Mouse (Mus musculus) CD4-positive, CD25-positive, alpha-beta regulatory T cell, adult 2 months (primary cell): ENCODE results near the gene Slc29a2.

Source experiments
- DNase-seq: peaks from one replicate; pipeline ENCODE4 v3.0.0-alpha.2; 2012; ENCODE audit warnings: low read depth, low spot score

Gene Slc29a2

DNA sequence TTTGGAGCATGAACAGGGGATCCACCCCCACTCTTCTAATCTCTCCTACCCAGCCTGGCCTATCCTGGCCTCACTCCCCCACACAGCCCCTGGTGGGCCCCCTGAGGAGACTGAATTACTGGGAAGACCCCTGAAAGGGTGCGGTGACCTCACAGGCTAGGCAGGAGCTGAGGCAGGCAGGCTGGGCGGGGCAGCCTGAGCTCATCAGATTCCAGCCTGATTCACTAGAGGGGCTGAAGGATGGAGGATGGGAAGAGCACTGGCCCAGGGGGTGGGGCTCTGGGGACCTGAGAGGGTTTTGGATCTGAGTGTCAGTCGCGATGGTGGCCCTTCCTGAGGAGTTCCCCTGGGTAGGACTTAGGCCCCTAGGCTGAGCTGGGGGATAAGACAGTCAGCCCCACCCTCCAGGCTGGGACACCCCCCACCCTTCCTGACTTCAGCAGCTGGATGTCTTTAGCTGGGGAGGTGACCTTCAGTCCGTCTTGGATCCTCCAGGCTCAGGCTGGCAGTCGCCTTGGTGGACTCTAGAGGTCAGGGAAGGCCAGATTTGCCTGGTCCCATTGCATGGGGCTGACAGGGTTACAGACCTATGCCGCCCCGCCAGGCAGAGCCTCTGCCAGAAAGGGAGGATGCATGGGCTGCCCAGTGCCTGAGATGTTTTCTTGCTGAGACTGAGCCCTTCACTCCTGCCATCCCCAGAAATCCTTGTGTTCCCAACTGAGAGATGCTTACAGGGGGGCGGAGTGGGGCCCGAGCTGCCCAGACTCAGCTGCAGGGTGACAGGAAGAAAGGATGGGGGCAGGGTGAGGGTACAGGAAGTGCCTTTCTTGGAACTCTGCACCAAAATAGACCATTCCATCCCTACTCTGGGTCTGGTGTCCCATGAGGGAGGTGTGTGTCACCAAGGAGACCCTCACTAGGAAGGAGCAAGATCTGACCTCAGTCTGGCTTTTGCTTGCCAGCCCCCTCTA, 35.4 kb downstream of the Slc29a2 start:
- DNase-seq: peak; percentile 41

DNA sequence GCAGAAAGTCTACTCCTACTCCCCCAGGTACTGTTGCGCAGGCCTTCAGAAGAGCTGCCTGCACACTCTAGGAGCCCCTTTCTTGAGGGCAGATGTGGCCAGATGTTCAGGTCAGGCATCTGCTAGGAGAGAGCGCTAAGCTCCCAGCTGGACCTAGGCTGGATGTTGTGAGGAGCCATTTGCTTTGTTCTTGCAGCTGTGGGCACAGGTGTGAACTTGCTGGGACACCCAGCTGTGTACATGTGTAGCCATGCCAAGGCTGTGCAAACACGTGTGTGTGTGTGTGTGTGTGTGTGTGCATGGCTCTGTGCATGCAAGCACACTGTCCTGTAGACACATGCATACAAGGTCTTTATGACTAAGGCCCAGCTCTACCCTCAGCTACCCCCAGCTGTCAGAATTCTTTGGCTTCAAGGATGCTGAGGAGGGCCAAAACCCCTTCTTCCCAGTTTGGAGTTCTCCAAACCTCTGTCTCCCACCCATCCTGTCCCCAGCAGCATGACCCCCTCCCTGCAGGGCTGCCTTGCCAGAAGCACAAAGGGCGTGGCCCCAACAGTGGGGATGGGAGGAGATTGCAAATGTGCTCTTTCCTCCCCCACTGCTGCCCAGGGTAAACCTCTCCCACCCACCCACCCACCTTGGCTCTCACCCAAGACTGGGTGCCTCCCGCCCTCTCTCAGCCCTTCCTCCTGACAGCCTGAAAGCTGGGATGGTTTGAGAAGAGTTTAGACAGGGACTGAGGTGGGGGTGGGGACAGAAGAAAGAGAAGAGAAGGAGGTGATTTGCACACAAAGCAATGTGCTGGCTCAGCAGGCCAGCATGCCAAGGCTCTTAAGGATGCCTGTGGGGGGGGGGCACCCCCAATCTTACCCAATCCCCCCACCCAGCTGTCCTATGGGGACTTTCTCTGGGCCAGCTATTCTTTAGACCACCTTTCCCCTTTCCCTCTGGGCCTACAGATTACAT, 37.0 kb downstream of the Slc29a2 start:
- DNase-seq: peak; percentile 40

DNA sequence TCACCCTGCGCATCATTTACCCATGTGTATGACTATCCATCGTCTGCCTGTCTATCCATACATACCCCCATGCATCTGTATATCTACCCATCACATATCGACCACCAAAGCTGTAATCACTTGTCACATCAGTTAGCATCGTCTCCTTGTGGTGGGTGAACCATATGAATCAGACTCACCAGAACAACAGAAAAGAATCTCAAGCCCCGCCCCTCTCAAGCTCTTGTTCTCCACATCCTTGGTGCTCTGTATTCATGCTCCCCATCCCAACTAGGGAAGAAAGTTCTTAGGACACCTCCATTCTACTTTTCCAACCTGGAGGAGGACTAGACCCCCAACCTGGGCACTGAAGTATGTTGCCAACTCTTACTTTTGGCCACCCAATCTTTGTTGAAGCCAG, 38.4 kb downstream of the Slc29a2 start:
- DNase-seq: no peak

DNA sequence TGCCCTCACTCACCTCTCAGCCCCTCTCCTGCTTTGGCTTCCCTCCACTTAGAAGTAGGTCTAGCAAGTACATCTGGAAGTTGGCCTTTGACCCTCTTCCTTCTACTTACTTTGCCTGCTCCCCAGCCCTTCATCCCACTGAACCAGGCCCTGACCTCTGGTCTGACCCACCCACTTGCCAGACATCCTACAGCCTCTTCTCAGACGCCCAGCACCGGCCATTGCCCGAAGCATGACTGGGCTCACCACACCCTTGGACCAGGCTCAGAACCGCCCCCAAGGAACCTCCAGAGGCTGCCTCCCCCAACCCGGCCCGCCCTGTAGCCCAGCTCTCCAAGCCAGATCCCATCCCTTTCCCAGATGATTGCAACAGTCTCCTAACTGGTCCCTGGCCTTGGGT, 38.8 kb downstream of the Slc29a2 start:
- no peak for DNase-seq

DNA sequence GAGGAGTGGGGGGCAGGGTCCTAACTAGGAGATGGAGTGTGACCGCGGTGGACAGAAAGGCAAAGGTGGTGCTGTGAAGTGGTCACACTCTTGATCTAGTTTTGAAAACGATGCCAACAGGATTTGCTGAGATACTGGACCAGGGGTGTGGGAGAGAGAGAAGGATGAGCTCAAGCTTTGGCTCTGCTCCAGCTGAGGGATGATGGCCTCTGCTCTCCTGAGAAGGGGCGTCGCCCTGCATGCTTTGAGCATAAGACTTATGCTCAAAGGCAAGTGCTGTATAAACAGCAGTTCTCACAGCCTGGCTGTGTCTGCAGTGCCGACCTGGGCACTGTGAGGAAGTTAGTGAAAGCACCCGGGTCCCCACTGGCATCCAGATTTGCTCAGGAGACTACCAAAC, 41.4 kb downstream of the Slc29a2 start:
- DNase-seq: no peak

DNA sequence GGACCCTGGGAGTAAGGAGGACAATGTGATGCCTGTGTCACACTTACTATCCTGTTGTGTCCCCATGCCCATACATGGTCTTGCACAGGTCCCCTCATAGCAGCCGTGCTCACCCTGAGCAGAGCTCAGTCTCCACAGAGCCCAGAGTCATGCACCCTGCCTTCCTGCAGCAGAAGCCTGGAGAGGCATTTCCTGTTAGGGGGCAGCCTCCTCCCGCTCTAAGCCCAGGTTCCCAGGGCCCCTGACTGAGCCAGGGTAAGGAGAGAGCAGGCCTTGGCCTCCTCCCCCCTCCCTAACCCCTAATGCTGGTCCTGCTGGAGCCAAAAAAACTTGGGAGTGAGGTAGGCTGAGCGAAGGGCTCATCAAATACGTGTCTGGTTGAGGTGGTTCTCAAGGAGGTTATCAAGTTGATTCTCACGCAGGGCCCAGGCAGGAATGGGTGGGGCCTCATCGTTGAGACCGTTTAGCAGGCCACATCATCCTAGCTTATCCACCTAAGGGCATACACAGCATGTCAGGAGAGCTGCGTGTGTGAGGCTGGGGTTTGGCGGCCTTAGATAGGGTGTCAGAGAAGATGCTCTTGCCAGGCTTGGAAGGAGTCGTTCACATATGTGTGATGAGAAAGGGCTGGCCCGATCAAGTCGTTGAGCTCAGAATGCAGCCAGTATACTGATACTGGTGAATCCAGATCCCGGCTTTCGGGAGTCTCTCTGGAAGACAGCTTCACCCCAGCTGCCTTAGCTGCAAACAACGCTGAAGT, 43.6 kb downstream of the Slc29a2 start:
- DNase-seq: peak; percentile 24

DNA sequence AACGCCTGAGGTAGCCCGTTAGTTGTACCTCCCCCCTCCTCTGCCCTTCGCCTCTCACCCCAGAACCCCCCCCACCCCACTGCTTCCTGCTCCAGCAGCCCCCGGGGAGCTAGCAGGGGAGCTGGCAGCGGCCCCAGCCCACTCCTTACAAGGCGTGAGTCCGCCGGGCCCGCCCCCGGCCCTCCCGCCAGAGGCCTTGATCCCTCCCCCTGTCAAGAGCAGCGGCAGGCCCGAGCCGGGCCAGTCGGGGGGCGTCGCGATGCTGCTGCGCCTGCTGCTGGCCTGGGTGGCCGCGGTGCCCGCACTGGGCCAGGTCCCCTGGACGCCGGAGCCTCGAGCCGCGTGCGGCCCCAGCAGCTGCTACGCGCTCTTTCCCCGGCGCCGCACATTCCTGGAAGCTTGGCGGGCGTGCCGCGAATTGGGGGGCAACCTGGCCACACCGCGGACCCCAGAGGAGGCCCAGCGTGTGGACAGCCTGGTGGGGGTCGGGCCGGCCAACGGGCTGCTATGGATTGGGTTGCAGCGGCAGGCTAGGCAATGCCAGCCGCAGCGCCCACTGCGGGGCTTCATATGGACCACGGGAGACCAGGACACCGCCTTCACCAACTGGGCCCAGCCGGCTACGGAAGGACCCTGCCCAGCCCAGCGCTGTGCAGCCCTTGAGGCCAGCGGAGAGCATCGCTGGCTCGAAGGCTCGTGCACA, 44.4 kb downstream of the Slc29a2 start, which contains the start of gene Cd248:
Gene Cd248, plus strand, starts transcription at position 212 of the 703 bp plus-strand sequence.
- DNase-seq: peak; percentile 54

DNA sequence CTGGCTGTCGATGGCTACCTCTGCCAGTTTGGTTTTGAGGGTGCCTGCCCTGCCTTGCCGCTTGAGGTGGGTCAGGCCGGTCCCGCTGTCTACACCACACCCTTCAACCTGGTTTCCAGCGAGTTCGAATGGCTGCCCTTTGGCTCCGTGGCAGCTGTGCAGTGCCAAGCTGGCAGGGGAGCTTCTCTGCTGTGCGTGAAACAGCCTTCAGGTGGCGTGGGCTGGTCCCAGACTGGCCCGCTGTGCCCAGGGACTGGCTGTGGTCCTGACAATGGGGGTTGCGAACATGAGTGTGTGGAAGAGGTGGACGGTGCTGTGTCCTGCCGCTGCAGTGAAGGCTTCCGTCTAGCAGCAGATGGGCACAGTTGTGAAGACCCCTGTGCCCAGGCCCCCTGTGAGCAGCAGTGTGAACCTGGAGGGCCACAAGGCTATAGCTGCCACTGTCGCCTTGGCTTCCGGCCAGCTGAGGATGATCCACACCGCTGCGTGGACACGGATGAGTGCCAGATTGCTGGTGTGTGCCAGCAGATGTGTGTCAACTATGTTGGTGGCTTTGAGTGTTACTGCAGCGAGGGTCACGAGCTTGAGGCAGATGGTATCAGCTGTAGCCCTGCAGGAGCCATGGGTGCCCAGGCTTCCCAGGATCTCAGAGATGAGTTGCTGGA, 45.0 kb downstream of the Slc29a2 start:
- DNase-seq: no peak

DNA sequence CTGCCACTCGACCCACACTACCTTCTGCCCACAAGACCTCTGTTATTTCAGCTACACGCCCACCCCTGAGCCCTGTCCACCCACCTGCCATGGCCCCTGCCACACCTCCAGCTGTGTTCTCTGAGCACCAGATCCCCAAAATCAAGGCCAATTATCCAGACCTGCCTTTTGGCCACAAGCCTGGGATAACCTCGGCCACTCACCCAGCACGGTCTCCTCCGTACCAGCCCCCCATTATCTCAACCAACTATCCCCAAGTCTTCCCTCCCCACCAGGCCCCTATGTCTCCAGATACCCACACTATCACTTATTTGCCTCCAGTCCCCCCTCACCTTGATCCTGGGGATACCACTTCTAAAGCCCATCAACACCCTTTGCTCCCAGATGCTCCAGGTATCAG, 45.8 kb downstream of the Slc29a2 start:
- DNase-seq: no peak

DNA sequence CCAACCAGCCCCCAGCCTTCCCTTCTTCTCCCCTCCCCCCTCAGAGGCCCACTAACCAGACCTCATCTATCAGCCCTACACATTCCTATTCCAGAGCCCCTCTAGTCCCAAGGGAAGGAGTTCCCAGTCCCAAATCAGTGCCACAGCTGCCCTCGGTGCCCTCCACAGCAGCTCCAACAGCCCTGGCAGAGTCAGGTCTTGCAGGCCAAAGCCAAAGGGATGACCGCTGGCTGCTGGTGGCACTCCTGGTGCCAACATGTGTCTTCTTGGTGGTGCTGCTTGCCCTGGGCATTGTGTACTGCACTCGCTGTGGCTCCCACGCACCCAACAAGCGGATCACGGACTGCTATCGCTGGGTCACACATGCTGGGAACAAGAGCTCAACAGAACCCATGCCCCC, 46.3 kb downstream of the Slc29a2 start:
- DNase-seq: no peak

DNA sequence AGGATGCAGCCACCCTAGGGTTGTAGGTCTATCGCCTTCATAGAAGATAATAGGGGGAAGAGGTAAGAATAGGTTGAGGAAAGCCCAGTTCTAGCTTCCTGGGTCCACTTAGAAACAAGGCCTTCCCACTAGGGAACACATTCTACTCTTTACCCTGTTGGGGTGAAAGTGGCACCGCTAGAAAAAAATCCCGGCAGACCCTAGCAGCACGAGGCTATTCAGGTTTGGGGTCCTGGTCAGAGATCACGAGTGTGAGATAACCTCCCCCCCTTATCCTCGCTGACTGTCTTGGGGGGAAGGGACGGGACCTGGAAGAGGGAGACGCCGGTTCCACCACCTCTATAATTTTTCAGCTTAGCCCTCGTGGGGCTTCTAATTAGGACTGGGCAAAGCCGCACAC, 47.4 kb downstream of the Slc29a2 start:
- DNase-seq: no peak

DNA sequence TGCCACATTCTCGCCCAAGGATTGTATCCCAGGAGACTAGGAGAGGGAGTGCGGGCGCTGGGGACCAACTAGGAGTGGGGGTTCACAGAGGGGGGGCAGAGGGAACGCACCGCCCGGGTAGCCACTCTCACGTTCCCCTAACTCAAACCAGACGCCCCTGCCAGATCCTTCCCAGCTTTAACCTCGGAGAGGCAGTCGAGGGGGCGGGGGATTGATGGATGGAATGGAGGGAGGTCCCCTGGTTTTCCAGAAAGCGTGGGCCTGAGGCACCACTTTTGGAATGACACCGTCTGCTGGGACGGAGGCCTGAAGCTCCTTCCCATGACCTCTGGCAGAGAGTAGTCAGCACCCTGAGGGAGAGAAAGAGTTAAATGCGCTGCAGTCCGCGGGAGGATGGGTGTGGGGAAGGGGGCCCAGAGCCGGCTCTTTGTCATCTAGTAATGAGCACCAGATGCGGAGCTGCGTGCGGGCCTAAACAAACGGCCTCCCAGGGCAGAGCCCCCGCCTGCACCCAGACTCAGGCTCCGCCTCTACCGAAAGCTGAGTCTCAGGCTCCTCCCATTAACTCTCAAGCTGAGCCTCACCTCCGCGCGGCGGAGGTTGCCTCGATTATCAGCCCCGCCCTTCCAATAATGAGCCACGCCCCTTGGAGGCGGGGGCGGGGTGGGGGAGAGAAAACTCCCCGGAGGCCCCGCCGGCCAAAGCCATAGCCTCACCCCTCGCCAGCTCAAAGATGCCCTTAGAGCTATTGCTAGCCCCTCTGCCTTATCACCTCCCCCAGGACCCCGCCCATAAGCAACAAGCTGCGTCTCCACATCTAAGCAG, 48.1 kb downstream of the Slc29a2 start:
- DNase-seq: peak; percentile 85

DNA sequence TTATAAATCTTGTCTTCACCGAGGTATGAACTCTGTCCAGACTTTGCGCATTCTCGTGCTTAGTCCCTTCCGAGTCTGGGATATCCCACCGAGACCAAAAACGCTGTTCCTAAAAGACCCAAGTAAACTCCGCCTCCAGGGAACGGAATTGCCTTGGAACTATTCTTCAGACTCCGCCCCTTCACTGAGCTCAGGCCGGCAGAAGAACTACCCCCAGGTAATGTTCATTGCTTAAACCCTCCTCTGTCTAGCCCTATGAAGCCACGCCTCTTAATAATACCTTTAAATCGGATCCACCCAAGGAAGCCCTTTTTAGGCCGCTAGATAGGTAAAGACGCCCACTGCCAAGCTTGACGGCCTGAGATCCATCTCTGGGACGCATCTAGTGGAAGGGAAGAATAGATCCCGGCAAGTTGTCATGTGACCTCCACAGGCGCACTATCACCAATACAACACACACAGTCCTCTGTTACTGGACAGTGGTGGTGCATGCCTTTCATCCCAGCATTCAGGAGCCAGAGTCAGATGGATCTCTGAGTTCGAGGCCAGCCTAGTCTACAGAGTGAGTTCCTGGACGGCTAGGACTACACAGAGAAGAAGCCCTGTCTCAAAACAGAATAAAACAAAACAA, 48.8 kb downstream of the Slc29a2 start:
- DNase-seq: peak; percentile 37

DNA sequence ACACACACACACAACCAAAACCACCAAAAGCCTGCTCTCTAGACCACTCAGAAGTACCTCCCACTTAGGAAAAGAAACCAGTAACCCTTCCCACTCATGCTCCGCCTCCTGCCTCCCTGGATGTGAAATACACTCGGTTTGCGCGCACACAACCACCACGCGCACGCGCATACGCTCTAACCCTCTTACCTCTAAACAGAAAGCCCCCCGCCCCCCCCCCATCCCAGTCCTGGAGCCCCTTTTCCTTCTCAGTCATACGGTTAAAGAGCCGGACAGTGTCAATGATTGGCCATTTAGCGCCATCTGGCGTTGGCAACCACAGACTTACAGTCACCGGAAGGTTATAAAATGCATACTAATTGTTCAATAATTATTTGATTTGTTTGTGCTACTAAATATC, 49.4 kb downstream of the Slc29a2 start:
- peak; percentile 83 for DNase-seq

DNA sequence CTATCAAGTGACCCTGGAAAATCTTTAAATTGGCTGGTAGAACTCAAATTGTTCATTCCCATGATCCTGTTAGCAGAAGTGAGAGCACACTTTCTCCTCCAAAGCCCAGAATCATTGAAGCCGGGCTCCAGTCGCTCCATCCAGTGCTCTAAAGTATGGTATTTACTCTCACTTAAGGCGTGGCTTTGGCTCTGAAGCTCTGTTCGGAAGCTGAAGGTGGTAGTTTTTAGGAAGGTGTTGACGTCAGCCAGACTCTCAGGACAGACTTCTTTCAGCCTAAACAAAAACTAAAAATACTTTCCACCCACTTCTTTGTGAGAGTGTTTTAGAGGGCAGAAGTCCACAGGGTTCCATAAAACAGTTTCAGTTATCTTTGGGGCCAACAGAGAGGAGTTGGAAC, 49.9 kb downstream of the Slc29a2 start:
- no peak for DNase-seq

DNA sequence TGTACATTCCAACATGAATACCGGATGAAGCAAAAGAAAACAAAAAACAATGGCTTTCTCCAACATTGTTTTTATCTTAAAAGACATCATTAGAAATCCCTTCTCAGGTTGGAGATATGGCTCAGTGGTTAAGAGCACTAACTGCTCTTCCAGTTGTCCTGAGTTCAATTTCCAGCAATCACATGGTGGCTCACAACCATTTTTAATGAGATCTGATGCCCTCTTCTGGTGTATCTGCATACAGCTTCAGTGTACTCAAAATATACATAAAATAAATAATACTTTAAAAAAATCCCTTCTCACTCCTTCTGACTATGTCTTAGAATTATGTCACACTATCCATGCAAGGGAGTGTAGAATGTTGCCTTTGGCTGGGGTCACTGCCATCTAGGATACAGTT, 55.6 kb downstream of the Slc29a2 start:
- DNase-seq: no peak
